Mouse (Mus musculus): ENCODE results near the gene Mast4.
A peak's percentile ranks its signal among the peaks of the same experiment; 100 is the strongest.

Gene Mast4

DNA sequence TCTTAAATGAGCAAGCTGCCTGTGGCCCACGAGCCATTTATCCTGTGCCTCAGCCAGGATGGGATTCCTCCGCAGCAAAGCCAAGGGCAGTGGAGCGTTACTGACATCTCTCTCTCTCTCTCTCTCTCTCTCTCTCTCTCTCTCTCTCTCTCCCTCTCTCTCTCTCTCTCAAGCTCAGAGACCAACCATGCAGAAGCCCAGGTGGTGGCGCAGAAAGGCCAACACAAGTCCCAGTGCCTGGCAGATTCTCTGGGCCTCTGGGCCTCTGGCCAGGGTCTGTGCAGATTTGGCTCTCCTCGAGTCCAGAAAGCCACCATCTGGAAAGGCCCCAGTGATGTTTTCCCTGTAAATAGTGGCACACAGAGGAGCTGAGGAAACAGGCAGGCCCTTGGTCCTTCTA is 220.0 kb downstream of the Mast4 start:
- DNase-seq = peak; percentile 96

DNA sequence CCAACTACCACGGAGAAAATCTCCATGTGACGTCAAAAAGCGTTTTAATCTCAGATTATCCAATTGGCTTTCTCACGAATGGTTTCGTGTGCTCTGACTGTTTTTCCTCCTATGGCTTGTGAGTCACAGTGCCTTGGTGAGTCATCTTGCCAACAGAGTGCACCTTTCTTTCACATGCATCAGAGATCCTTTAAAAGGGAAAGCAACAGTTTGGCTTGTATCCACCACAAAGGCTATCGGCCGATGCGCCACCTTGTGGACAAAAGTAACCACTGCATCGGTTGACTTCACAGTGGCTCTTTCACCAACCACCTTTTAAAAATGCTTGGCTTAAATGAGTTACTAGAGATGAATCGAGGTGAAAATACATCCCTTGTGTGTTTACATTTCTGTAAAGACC is 224.4 kb downstream of the Mast4 start:
- DNase-seq = peak; percentile 88

DNA sequence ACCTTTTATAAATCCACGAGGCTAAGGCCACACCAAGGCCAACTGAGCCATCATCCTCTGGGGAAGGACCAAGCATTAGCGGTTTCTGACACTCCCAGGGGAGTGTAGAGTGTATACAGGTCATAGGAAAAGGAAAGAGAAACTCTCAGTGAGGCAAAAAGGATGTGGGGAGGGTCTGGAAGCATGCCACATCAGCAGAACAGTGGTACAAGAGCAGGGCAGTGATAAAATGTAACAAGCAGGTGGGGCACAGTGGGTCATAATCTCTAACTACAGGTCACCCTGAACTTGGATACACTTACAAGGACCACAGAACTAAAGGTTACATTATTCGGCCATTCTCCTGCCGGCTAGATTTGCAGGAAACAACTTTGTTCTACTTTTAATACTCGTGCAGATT is 226.9 kb downstream of the Mast4 start:
- peak; percentile 82 for DNase-seq

DNA sequence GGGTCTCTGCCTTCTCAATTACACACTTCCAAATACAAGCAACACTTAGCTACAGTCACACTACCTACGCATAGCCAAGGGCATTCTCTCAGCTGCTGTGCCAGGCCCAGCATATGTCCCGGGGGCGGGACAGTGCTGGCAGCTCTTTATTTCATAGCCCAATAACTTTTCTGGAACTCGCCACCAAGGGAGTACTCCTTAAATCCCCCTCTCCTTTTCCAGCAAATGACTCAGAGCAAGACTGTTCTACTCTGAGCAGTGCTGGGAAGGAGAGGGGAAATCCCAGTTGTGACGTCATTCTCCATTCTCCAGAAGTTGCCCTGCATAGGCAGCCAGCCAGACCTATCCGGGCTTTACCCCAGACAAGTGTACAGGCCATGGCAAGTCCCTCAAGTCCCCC is 231.7 kb downstream of the Mast4 start:
- peak; percentile 92 for DNase-seq

DNA sequence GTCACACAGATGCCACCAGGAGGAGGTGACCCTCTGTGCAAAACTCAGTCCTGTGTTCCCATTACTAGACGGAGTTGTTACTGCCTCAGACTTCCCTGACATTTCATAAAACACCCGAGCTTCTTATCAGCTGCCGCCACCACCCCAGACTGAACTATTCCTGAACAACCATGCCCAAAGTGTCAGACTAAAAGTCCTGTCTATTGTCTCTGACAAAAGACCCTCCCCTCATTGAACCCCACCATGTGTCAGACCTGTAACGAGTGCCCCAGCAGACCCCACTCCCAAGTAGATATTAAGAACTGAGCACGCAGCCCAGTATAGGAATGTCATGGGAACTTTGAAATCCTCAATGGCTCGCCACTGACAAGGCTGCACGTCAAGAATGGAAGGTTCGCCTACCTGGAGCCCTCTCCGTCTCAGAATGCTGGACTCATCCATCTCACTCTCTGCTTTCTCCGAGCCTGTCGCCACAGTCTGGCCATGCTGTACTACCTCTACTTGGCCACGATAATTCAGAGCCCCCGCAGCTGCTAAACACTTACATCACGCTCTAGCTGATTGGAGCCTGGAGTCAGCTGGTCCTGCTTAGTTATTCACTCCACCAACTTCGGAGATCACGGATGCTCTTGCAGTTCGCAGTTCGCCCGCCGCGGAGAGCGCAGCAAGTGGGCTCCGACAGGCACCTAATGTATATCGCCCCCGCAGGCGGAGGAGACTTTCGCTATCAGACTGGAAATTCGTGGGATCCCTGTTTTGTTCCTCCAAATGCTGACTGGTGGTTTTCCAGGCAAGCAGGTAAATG is 237.7 kb downstream of the Mast4 start:
- DNase-seq = peak; percentile 99

DNA sequence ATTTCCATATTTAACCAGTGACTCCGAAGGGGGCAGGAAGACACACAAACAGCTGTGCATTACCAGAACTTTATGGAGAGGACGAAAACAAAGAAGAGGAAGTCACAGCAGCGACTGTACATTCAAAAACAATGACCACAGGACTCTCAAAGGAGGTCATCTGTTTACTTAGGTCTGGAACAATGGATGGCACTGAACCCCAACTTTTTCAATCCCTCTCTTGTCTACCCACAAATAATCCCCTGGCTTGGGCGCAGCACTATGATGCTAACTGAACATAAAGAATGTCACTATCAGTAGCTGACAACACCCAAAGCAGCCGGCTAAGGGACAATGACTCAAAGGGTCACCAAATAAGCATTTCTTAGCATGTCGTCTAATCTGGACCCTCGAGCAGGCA is 238.8 kb downstream of the Mast4 start:
- DNase-seq = peak; percentile 81

DNA sequence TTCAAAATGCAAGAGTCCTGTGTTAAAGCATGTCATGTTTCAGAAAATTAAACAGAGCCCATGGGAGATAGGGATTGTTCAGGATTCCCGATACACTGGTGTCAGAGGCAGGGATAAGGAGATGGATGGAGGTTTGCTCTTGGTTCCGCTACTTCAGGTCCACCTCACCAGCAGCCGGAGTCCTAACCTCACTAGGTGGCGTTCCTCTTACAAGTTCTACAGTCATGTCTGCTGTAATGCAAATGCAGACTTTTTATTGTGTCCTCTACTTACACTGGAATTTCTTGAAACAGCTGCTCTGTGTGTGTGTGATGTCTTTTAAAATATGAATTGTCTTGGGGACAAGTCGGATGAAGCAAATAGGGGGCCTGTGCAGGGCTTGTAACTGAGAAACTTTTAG is 239.7 kb downstream of the Mast4 start:
- DNase-seq = peak; percentile 71

DNA sequence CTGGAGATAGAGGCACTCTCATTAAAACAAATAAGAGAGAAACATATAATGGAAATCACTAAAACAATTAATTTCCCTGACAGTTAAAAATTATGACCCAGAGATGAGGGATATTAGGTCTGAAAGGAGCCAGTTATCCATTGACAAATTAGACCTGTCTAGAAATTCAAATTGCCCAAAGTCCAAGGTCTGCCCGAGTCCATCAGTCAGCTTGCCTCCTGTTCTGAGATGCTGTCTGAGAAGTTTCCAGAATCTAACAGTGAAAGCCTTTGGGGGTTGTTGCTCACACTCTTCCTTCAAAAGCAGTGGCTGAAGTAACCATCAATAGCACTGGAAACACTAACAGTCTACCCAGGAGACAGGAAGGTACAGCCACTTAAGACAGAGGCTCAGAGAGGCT is 240.6 kb downstream of the Mast4 start:
- peak; percentile 16 for DNase-seq

DNA sequence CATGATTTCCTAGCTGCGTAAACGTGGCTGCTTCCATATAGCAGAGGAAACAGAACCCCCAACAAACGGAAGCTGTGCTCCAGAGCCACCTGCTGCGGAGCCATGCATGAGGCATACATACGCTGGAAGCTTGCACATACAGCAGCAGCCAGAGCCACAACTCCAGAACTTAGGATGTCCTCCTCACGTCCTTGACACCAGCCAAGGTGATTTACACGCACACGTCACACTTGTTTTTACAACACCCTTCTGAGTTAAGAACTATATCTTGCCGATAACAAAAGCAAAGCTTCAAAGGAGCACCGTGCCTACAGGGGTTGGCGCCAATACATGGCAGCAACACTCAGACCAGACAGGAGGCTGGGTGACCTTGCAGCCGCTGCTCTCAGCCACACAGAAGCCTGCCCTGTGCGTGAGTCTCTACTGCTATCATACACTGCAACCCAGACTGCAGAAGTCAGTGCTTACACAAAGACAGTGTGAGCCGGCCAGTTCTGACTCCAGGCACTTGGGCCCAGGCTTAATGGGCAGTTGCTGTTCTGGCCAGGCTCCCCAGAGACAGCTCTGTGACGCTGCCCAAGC is 248.7 kb downstream of the Mast4 start:
- peak; percentile 88 for DNase-seq

DNA sequence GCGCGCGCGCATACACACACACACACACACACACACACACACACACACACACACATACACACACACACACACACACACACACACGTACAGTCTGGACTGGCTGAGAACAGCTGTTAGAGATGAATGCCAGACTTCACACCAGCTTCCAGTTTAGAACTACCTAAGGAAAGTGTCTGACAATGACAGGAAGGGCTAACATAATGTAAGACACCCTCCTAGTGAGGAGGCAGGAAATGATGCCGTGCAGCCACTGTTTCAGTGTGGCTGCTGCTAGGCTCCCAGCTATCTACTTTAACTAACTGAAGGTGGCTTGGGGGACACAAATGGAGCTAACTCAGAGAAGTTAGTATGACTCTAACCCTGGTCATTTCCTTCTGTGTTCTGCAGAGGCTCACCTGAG is 251.4 kb downstream of the Mast4 start:
- peak; percentile 95 for DNase-seq

DNA sequence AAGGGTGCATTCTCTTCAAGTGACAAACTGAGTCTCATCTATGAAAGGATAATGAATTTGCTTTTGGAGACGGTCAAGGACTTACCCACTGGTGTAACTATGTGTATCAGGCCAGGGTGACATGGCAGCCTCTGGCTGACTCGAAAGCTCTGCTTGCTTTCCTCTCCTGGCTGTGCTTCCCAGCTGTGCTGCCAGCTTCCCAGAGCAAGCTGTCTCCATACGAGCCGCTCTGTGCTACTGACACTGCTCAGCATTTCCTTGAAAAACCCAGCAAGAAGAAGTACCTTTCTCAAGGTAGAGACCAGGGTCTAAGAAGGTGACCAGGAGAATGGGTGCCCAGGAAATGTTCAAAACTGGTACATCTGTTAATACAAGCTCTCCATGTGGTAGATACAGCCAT is 254.5 kb downstream of the Mast4 start:
- DNase-seq = peak; percentile 88

DNA sequence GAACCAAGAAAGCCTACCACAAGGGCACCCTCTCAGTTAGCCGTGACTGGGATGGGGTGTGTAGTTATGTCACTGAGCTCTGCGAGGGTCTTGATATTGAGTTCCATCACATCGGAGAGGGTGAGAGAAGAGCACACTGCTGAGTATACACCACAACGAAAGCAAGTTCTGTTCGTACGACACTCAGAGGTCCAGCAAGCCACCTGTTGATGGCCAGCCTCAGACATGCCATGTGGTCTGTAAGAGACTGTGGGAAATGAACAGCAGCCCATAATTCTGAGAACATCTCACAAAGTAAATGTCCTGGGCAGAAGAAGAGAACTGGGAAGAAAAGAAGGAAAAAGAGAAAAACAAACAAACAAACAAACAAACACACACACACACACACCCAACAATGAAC is 255.5 kb downstream of the Mast4 start:
- peak; percentile 70 for DNase-seq

DNA sequence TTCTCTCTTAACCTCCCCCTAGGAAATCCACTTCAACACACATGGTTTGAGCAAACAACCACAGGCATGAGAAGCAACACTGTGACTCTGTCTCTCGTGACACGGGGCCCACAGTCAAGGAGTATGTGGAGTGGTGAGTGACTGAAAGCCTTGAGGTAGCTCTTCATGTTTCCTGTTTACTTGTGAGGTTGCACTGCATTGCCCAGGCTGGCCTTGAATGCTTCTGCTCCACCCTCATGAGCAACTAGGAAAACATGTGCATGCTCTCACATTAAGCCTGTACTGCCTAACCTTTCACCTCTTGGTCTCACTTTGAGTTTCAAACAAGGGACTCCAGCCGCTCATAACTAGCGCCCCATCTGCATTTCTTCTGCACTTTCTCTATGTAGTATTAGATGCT is 260.8 kb downstream of the Mast4 start:
- peak; percentile 91 for DNase-seq

DNA sequence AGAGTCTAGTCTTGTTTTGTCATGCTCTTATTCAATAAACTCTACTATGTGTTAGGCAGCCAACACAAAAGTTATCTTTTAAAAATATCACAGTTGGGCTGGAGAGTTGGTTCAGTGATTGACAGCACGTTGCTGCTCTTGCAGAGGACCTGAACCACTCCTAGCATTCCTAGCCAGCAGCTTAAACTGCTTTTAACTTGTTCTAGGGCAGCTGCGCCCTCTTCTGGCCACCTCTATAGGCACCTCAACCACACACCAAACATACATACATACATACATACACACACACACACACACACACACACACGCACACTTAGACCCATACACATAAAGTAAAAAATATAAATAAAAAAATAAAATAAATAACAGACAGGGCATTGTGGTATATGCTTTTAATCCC is 262.5 kb downstream of the Mast4 start:
- DNase-seq = peak; percentile 59

DNA sequence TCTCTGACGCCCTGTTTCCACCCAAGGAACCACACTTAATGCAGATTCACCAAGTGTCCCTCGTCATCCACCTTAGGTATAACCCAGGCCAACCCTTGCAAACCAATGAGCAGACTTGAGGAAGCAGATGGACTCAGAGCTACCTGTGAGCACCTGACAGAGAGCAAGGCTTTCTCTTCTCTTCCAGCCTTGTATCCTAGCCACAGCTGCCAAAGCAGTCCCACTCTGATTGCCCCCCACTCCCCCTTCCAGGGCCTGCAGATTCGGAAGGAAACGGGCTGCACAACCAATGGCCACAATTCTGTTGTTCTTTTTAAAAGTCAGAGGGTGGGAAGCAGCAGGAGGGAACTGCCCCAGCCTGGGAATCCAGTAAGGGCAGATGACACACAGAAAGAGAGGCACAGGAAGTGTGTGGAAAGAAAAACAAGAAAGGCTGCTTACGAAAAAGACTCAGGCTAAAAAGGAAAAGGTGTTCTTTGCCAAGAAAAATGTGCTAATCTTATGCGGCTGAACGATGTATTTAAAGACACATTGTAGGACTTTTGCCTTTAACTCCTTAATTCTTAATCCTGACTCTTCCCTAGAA is 266.6 kb downstream of the Mast4 start:
- peak; percentile 93 for DNase-seq

DNA sequence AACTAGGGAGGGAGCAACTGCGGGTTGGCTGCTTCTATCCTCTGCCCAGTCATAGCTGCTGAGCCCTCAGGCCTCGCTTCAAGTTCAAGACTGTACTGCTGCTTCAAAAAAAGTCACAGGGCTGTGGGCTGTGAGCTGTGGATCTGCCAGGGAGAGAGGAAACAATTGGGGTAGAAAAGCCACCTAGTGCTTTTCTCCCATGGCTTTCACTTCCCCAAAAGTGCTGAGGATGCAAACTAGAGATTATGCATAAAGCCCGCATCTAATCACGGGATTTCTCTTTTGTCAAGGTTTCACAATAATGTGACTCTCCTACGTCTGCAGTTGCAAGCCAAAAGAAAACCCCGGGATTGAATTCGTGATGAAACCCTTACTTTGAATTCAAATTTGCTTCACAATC is 268.9 kb downstream of the Mast4 start:
- DNase-seq = peak; percentile 77

DNA sequence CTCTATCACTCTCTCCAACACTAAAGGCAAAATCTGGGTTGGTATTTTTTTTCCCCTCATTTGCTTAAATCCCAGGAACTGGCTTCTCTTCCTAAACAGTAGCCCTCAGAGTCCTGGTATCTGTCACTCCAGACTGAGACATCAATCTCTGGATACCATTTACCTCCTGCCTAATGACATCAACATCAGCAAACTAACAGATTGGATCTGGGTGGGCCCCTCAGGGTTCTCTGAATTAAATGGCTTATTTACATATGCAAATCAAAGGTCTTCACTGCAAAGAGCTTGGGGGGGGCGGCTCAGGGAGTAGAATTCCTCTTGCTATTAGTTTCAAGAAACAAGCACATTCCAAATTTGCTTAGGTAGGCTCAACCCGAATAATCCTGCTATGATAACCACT is 272.6 kb downstream of the Mast4 start:
- DNase-seq = peak; percentile 36

DNA sequence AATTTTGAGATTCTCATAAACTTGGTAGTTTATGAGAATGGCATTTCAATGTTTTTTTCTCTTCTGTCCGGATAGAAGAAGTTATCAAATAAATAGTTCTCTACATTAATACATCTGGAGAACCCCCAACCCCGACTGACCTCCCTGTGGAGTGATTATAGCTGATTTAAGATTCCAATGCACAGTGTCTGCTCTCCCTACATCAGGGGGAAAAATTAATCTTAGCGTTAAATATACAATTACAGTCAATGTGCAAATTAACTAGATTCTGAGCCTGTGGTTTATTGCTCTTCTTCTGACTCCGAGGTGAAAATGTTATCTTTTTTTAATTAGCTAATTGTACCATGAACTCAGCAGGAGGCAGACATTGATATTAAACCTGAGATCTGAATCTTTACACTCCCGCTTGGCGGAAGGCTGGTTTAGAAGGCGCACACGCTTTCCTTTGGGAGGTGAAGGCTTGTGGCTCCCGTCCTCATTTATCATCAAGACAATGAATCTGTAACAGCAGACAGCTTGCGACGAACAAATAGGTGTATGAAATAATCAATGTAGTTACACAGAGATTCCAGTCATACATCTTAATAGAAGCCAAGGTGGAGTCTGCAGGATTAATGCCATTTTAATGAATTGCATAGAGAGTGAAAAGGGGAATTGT is 274.2 kb downstream of the Mast4 start:
- DNase-seq = peak; percentile 55

DNA sequence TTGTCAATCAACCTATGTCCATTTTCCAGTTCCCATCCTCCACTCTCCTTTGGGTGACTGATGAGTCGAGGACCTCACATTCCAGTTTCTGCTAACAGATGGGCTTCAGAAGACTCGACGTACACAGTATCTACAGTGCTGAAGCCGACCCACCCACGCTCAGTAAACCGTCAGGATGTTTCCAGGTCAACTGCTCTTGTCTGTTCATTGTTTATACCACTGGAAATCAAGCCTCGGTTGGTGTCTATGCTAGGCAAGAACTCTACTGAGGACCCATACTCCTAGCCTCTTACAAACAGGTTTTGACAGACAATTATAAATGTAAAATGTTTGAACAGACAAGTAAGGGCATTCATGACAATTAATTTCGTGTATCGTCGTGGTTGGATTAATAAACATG is 277.8 kb downstream of the Mast4 start:
- DNase-seq = peak; percentile 79

DNA sequence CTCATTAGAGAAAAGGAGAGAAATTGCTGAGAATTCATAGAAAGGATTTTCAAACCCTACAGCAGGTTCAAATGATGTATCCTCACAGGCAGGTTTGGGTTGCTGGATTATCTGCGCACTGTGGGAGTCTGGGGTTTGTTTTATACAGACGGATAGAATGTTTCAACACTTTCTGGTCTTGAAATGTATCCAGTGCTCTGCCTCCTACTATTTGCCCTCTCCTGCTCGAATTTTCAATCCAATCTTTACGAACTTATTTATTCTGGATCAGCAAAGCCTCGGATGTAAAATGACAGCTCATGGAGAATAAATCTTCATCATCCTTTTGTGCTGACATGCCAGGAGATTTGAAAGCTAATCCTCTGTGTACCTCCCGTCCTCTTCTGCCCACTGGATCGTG is 281.6 kb downstream of the Mast4 start:
- peak; percentile 55 for DNase-seq

DNA sequence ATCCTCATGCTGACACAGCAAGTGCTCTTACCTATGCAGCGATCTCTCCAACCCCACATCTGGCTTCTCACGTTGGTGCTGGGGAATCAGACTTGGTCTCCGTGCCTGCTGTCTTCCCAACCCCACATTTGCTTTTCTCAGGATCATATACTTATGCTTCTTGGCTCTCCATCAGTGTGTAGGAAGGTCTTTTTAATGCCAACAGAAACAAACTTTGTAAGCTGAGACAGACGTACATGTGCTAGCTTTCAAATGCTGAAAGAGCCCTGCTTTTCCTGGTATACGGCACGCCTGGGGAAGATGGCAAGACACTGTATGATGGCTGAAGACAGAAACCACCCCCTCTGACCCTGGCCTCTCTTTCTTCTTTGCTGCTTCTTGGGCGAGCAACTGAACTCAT is 285.3 kb downstream of the Mast4 start:
- DNase-seq = no peak

DNA sequence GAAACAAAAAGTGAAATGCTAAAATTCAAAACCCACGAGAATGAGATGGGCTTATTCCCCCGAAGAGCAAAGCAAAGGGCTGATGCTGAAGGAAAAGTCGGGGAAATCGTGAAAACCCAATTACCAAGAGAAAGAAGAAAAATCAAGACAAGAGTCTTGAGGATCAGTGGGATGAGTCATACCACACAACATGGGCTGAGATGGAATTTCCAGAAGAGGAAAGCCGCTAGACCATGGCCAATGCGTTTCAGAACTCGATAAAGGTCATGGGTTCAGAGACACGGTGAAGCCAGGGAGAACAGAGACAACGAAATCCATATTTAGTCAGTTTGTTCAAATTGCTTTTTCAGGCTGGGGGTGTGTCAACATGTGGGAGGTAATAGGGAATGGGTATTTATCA is 290.6 kb downstream of the Mast4 start:
- DNase-seq = no peak

DNA sequence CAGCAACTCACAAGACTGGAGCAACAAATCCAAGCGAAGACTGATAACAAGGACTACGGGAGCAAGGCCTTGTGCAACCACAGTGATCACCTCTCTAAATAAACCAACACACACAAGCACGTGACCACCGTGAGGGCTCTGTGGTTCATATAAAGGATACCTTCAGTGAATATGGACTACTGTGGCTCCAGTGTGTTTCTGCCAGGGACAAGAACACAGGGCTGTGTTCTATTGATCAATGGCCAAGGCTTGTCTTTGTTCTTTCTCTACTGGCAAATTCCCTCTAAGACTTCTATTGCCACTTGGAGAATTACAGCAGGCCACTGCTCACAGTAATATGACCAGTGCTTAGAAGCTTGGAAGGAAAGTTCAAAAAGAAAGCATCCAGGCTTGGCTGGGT is 291.3 kb downstream of the Mast4 start:
- DNase-seq = no peak

DNA sequence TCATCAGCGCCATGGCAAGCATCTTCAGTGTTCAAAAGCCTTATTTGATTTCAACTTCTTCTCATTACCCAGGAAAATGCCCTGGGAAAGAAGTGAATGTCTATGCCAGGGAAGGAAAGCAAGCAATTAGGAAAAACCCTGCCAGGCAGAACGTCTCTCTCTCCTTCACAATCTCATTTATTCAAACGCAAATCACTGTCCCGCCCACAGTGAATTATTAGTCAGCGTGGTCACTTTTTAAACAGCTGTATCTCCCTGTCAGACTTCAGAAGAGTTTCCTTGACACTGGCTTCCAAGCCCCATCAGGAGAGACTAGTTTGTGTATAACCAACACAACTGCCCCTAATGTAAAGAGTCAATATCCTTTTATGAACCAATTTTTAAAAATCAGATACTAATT is 296.8 kb downstream of the Mast4 start:
- DNase-seq = no peak

All from heart, adult 11 months (tissue).